Mouse (Mus musculus): ENCODE measurements around the gene Cdkal1.

- no peak for TF ChIP-seq GATA1 (IDR thresholded peaks at IDR 0.05; ENCODE audit: borderline replicate concordance, low read length)
- no peak for TF ChIP-seq FLI1 (IDR thresholded peaks at IDR 0.05; ENCODE audit: low read length)
These were observed 669.9 kb downstream of the Cdkal1 start for GRCm38 (mm10) chr13:29185545-29185944.

All from megakaryocyte, embryonic 14.5 days (primary cell).